Mouse (Mus musculus) right cerebral cortex, adult 2 months (tissue): ENCODE results near the gene Pms1.

ENCODE experiments used
- DNase-seq, 2 experiments: peaks; one replicate each; pipeline ENCODE4 v3.0.0; 2021 to 2022; ENCODE audit warnings: low spot score in 2 of 2

Gene Pms1

DNA sequence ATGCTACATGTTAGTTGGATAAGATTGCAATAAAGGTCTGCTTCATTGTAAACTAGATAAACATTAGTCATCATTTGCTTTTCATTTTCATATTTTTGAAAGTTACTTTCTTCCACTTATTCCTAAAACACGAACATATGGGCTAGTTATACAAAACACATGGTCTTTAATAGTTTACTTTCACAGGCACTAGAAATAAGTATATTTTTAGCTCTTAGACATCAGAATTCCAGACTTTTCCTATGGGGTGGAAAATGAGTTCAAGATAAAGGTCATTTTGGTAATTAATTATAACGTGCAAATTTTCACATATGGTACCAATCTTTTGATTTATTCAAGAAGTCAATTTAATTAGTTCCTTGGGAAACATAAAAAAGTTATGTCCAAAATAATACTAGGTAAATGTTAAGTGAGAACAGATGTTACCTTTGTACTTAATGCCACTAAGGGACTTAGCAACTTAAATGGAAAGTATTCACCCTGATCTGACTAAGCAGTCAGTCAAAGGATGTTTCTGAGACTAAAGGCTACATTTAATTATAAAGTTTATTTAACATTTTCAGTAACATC, 95.1 kb downstream of the Pms1 start:
- no peak for DNase-seq

DNA sequence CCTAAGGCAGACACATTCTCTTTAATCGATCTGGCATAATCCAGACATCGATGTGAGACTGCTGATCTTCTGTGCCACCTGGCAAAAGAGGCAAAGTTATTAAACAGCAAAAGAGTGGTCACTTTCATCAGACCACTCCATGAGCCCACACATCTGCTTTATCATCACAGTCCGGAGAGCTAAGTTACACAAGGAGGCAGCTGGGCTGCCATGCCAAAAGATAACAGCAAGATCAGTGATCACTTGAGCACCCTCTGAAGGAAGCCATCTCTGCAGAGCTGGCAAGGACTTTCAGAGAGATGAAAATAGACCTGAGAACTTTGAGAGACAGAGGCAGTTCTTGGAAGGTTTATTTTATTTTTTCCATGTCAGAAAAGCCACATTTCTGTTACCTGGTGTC, 102.3 kb downstream of the Pms1 start:
- no peak for DNase-seq

DNA sequence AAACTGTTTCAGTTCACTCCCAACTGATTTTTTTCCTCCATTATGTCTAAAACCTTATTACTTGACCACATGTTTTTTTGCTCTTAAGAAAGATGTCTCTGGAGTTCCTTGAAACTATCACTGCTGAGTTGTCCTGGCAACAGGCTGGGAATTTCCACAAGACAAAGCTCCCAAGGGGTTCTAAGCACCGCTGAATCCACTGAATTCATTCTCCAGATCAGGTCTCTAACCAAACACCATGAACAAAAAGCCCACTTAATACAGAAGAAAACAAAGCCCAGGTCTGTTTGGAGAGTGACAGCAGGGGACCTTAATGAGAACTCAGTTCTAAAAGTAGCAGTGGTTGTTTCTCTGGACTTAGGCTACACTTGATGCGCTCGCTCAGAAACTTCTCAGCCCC, 105.6 kb downstream of the Pms1 start:
- DNase-seq = no peak

DNA sequence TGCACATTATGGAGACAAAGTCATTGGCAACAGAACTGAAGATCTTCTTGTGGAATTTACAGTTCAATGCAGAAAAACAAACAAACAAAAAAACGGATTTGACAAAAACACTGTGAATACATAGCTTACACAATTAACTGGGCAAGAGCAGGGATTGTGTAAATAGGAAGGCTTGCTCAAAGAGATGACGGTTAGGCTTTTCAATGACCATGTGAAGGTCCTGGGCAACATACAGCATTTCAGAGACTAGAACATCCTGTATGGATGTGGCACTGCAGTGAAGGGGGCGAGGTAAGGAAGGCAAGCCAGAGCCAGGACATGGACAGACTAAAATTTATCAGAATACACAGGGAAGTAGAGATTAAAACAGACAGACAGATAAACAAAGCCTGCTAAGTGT, 107.2 kb downstream of the Pms1 start:
- no peak for DNase-seq

DNA sequence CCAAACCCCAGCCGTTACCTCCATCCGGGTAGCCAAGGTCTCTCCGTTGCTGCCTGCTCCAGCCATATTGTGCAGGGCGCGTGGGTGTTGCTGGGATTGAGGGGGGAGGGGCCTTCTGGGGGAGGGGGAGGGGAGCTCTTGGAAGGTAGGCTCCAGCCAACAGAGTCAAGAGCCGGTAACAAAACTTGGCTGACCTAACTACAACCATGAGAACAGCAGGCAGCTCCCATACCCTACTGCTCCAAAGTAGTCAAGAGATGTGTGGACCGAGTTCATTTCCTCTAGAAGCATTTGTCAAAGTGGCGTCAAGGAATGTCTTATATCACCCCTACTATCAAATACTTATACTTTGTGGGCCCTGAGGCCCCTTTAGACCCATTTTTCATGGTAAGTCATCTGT, 109.3 kb downstream of the Pms1 start, which contains the start of gene 1700019A02Rik:
1700019A02Rik (minus strand) TSS at position 101 of the 400 bp plus-strand sequence.
- no peak for DNase-seq

DNA sequence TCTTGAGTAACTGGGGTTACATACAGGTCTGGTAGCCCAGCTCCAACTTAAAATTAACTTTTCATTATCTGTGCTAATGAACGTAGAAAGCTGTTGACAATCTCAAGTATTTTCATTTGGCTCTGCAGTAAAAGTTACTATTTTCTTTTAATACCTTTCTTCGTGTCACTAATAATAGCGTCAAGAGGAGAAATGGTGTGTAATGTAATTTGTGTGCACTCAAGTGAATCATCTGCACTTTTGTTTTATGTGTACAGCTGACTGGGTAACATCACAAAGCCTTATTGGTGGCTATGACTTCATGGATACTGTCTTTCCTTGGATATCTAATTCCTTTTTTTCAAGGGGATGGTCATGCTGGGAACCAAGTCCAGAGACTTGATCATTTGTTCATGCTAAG, 110.5 kb downstream of the Pms1 start:
- DNase-seq = no peak

DNA sequence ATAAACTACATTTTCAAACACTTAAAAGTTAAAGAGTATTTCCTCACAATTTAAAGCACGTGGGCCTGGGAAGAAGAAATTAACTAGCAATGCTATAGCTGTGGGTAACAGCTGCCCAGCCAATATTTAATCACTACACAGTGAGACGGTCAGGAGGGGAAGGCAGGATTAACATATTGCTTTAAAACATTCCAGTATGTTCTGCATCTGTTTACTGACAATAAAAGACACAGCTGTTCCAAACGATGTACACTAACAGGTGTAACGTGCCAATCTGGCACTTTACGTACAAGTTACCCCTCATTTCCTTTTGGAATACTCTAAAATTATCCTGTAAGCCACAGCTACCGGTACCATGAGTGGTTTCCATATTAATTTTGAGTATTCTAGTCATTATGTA, 139.1 kb downstream of the Pms1 start:
- DNase-seq = no peak
